Mouse (Mus musculus) heart, adult 2 months (tissue): ENCODE data around the gene Rpl6. TPM values are rescaled to one million over a fixed set of nuclear protein-coding genes. Genes with fewer than 3 reads are reported as not detected.

ENCODE experiments used
- DNase-seq, 2 experiments: peaks; one replicate each; pipeline ENCODE4 v3.0.0; 2021
- H3K27ac ChIP-seq: fragments of 200-600 bp; 2 replicates; pipeline ENCODE4 v1.8.1; 2022
- H3K27me3 ChIP-seq: fragments of 200-500 bp; 2 replicates; pipeline ENCODE4 v1.6.1; 2012; ENCODE audit warnings: mild to moderate bottlenecking, low read length, inconsistent platforms, mixed read lengths; ENCODE audit not compliant: control insufficient read depth, insufficient read depth
- H3K36me3 ChIP-seq: fragments of 200-500 bp; 2 replicates; pipeline ENCODE4 v1.6.1; 2012; ENCODE audit warnings: low read length, inconsistent platforms; ENCODE audit not compliant: control insufficient read depth, insufficient read depth
- H3K4me1 ChIP-seq: fragments of 200-500 bp; 2 replicates; pipeline ENCODE4 v1.6.1; 2011; ENCODE audit warnings: low read length; ENCODE audit not compliant: control insufficient read depth, insufficient read depth
- H3K4me3 ChIP-seq: fragments of 200-600 bp; 2 replicates; pipeline ENCODE4 v1.8.1; 2022
- H3K79me2 ChIP-seq: fragments of 200-500 bp; replicated peaks from 2 replicates; pipeline ENCODE4 v1.6.1; 2012; ENCODE audit warnings: mild to moderate bottlenecking, inconsistent platforms, low read length, moderate library complexity, mixed read lengths; ENCODE audit not compliant: control insufficient read depth, insufficient read depth
- H3K9ac ChIP-seq: fragments of 200-500 bp; 2 replicates; pipeline ENCODE4 v1.6.1; 2012; ENCODE audit warnings: low read depth, mild to moderate bottlenecking, control low read depth, inconsistent platforms, low read length, mixed read lengths
- CTCF ChIP-seq: fragments of 200-600 bp; IDR thresholded peaks from 2 replicates; pipeline ENCODE4 v1.8.1; 2022; ENCODE audit warnings: antibody characterized with exemption, mild to moderate bottlenecking, moderate library complexity
- EP300 ChIP-seq: fragments of 200-500 bp; IDR thresholded peaks from 2 replicates; pipeline ENCODE4 v1.6.1; 2011; ENCODE audit warnings: low read depth, low read length, control low read depth; ENCODE audit not compliant: insufficient read depth
- POLR2A ChIP-seq: fragments of 200-500 bp; IDR thresholded peaks from 2 replicates; pipeline ENCODE4 v1.6.1; 2011; ENCODE audit warnings: mild to moderate bottlenecking, low read depth, low read length, control low read depth; ENCODE audit not compliant: insufficient read depth
- WGBS: fragments of 180-500 bp; shearing (Covaris S2); methylation state at CpG from one replicate; pipeline ENCODE4 v1.1.7; 2018; 5-methylcytosine and 5-hydroxymethylcytosine counted together
- intact Hi-C: fragments of 180-260 bp; cut with DNase I; formaldehyde crosslinking; loops from one replicate; pipeline ENCODE4 v1.15.1; 2025
- long read RNA-seq: library from polyadenylated mRNA; stranded (forward); transcript quantifications from one replicate; pipeline ENCODE4 v2.0.0, GENCODE M21; 2021
- polyA plus RNA-seq: library from polyadenylated mRNA; depleted of rRNA; stranded (reverse); fragments of >200 nt; gene quantifications from 2 replicates; pipeline ENCODE4 v1.2.3, GENCODE M21; 2012; rRNA removed
- total RNA-seq, 2 experiments: library from RNA; stranded (reverse); gene quantifications; 2 replicates each; pipeline ENCODE4 v1.2.3; 2021

Gene Rpl6
- total RNA-seq, result 100 to 1,000 TPM; 482 to 571 TPM
- polyA plus RNA-seq, result 168 and 230 TPM in 2 replicates
- long read RNA-seq, transcript Rpl6-201 (7 exons, 1,270 nt), result major isoform, 155 of 180 reads
- long read RNA-seq, partial matches to known transcripts, result 20 of 180 reads
- long read RNA-seq, other reads (novel, unspliced or antisense), result 2 of 180 reads

- WGBS, result under 1% methylated on average over 52 of the region's 52 CpGs
- Histone ChIP-seq H3K4me3 (peak within 1 kb of the TSS; percentile 63), H3K36me3 (peaks cover 7% of the 10 kb centered on the region), H3K27ac (peak within 1 kb of the TSS; percentile 67), H3K79me2 (no peaks in the 10 kb centered on the region), H3K4me1 (peaks cover 3% of the 10 kb centered on the region), H3K9ac (peak within 1 kb of the TSS; percentile 95), H3K27me3 (no peaks in the 10 kb centered on the region)
- peak; percentile 81 to 83 for DNase-seq
- TF ChIP-seq EP300, result peak; percentile 63
- no peak for TF ChIP-seq CTCF
- TF ChIP-seq POLR2A, result peak; percentile 97
- intact Hi-C loops, result loop anchor here (2.0 kb wide), 1 partner anchor 14 kb away; the partner anchor contains the start of gene Ptpn11
Measured at GRCm38 (mm10) chr5:121204132-121205089, at the start of gene Rpl6. Rpl6 (plus strand) TSS chr5:121204481.

GRCm38 (mm10) chr5:121156121-121156520, 48.2 kb upstream of the Rpl6 start:
- DNase-seq, result no peak
- Histone ChIP-seq H3K79me2 (no peaks in the 10 kb centered on the region), H3K4me1 (peaks cover 3% of the 10 kb centered on the region), H3K4me3 (no peak overlapping the region), H3K27me3 (no peaks in the 10 kb centered on the region), H3K9ac (no peak overlapping the region), H3K27ac (no peak overlapping the region), H3K36me3 (no peaks in the 10 kb centered on the region; the same call in 1 of the 2 replicates)
- TF ChIP-seq CTCF, result no peak
- no peak for TF ChIP-seq EP300
- TF ChIP-seq POLR2A, result no peak
- intact Hi-C loops, result no loop called here
- WGBS, result 72% methylated on average over 4 of the region's 4 CpGs

GRCm38 (mm10) chr5:121157017-121157416, 47.3 kb upstream of the Rpl6 start:
- TF ChIP-seq POLR2A (no peak), EP300 (no peak), CTCF (no peak)
- no peak overlapping the region for H3K4me3 ChIP-seq
- H3K27me3 ChIP-seq, result no peaks in the 10 kb centered on the region
- intact Hi-C loops, result no loop called here
- no peaks in the 10 kb centered on the region; the same call in 1 of the 2 replicates for H3K36me3 ChIP-seq
- H3K9ac ChIP-seq, result no peak overlapping the region
- 39% methylated on average over 2 of the region's 2 CpGs for WGBS
- DNase-seq, result no peak
- H3K27ac ChIP-seq, result no peak overlapping the region
- H3K4me1 ChIP-seq, result peaks cover 3% of the 10 kb centered on the region
- no peaks in the 10 kb centered on the region for H3K79me2 ChIP-seq

- H3K27ac ChIP-seq, result no peak overlapping the region
- no peak overlapping the region for H3K9ac ChIP-seq
- no peaks in the 10 kb centered on the region for H3K36me3 ChIP-seq
- no peak for DNase-seq
- 80% methylated on average over 5 of the region's 5 CpGs for WGBS
- no peak for TF ChIP-seq CTCF
- TF ChIP-seq EP300, result no peak
- no peak for TF ChIP-seq POLR2A
- H3K27me3 ChIP-seq, result no peaks in the 10 kb centered on the region
- no peaks in the 10 kb centered on the region for H3K79me2 ChIP-seq
- no peak overlapping the region for H3K4me3 ChIP-seq
- intact Hi-C loops, result no loop called here
- peaks cover 3% of the 10 kb centered on the region for H3K4me1 ChIP-seq
Measured at GRCm38 (mm10) chr5:121157489-121157888, 46.8 kb upstream of the Rpl6 start.

- TF ChIP-seq CTCF (no peak), EP300 (no peak), POLR2A (no peak)
- Histone ChIP-seq H3K4me3 (no peak overlapping the region), H3K79me2 (no peaks in the 10 kb centered on the region), H3K27ac (no peak overlapping the region), H3K9ac (no peak overlapping the region), H3K36me3 (no peaks in the 10 kb centered on the region), H3K4me1 (peaks cover 3% of the 10 kb centered on the region), H3K27me3 (no peaks in the 10 kb centered on the region)
- no peak for DNase-seq
- 40% methylated on average over 7 of the region's 7 CpGs for WGBS
- intact Hi-C loops, result no loop called here
Measured at GRCm38 (mm10) chr5:121158966-121159365, 45.3 kb upstream of the Rpl6 start.
